Mouse (Mus musculus): ENCODE results near the gene Capn7.

- TF ChIP-seq POLR2A (IDR thresholded peaks at IDR 0.05; ENCODE audit: borderline replicate concordance, control insufficient read depth, low read depth, low read length) (no peak), CTCF (IDR thresholded peaks at IDR 0.05; ENCODE audit: control insufficient read depth, insufficient read depth, low read length) (no peak)
Measured at GRCm38 (mm10) chr14:31382276-31382675, 45.8 kb downstream of the Capn7 start.
